Mouse (Mus musculus): ENCODE results near the gene Dnajc19. TPM values are rescaled to one million over a fixed set of nuclear protein-coding genes. Genes with fewer than 3 reads are reported as not detected.

Dnajc19 gene
- total and polyA plus RNA-seq, 3 experiments = 143 to 166 TPM; not detected in 1

DNA sequence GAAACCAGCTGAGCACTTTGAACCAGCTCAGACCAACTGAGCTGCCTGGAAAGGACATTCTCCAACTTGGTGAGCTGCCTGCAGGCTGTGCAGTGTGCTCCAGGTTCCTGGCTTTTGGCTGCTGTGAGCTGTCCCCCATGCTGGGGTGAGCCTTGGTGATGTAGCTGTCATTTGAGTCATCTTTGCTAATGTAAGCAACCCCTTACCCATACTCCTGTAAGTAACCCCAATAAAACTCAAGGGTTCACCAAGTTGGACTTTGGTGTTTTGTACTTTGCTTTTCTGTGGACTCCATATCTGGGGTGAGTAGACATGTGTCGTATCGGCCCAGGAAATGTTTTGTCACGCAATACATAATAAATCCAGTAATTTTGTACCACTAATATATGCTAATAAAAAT is 39.7 kb upstream of the Dnajc19 start:
- H3K4me3 ChIP-seq (ENCODE audit: control insufficient read depth in 1 of 2, insufficient read depth in 1 of 2, low read depth in 2 of 2, low read length in 2 of 2) = no peak overlapping the region
- H3K79me2 ChIP-seq (ENCODE audit: control insufficient read depth, insufficient read depth, low read length, poor library complexity) = no peaks in the 10 kb centered on the region
- TF ChIP-seq MAX (IDR thresholded peaks at IDR 0.05; ENCODE audit: low read length) (no peak), SIN3A (IDR thresholded peaks at IDR 0.05; ENCODE audit: low read length) (no peak), E2F4 (IDR thresholded peaks at IDR 0.05; ENCODE audit: borderline replicate concordance, low read depth, low read length) (no peak), MAFK (IDR thresholded peaks at IDR 0.05; ENCODE audit: borderline replicate concordance, low read depth, low read length) (no peak), SMC3 (IDR thresholded peaks at IDR 0.05; ENCODE audit: low read depth, low read length) (no peak), RCOR1 (IDR thresholded peaks at IDR 0.05; ENCODE audit: low read depth, low read length) (no peak), NELFE (IDR thresholded peaks at IDR 0.05; ENCODE audit: low read depth, low read length) (no peak), USF2 (IDR thresholded peaks at IDR 0.05; ENCODE audit: borderline replicate concordance in 1 of 2, insufficient read depth in 1 of 2, low read depth in 1 of 2, low read length in 2 of 2) (no peak), MAZ (IDR thresholded peaks at IDR 0.05; ENCODE audit: low read depth, low read length) (no peak), TAL1 (IDR thresholded peaks at IDR 0.05; ENCODE audit: low read length) (no peak), ZKSCAN1 (IDR thresholded peaks at IDR 0.05; ENCODE audit: low read depth, low read length) (no peak)
- H3K9me3 ChIP-seq (replicated peaks; ENCODE audit: insufficient read depth, low read length) = no peaks in the 10 kb centered on the region
- no peaks in the 10 kb centered on the region for H3K36me3 ChIP-seq (ENCODE audit: control insufficient read depth in 1 of 2, insufficient read depth in 2 of 2, low read length in 2 of 2)
- no peaks in the 10 kb centered on the region for H3K4me1 ChIP-seq (ENCODE audit: control insufficient read depth in 1 of 2, insufficient read depth in 2 of 2, low read length in 2 of 2)
- H3K27ac ChIP-seq (ENCODE audit: control insufficient read depth, low read depth, low read length) = no peak overlapping the region
- H3K9ac ChIP-seq (ENCODE audit: control insufficient read depth, low read depth, low read length, poor library complexity, severe bottlenecking) = no peak overlapping the region
- peaks cover 0 to 2% of the 10 kb centered on the region in 2 experiments; a peak in 3 of 4 replicates for H3K27me3 ChIP-seq (ENCODE audit: control insufficient read depth in 1 of 2, insufficient read depth in 2 of 2, low read length in 2 of 2)
- no peak for DNase-seq (ENCODE audit: low read depth, low spot score)

- Histone ChIP-seq H3K4me3 (ENCODE audit: control insufficient read depth in 1 of 2, insufficient read depth in 1 of 2, low read depth in 2 of 2, low read length in 2 of 2) (no peak overlapping the region), H3K9ac (ENCODE audit: control insufficient read depth, low read depth, low read length, poor library complexity, severe bottlenecking) (no peak overlapping the region), H3K27me3 (ENCODE audit: control insufficient read depth in 1 of 2, insufficient read depth in 2 of 2, low read length in 2 of 2) (peaks cover 0 to 2% of the 10 kb centered on the region in 2 experiments; a peak in 3 of 4 replicates), H3K79me2 (ENCODE audit: control insufficient read depth, insufficient read depth, low read length, poor library complexity) (no peaks in the 10 kb centered on the region), H3K4me1 (ENCODE audit: control insufficient read depth in 1 of 2, insufficient read depth in 2 of 2, low read length in 2 of 2) (no peaks in the 10 kb centered on the region), H3K9me3 (replicated peaks; ENCODE audit: insufficient read depth, low read length) (no peaks in the 10 kb centered on the region), H3K27ac (ENCODE audit: control insufficient read depth, low read depth, low read length) (no peak overlapping the region), H3K36me3 (ENCODE audit: control insufficient read depth in 1 of 2, insufficient read depth in 2 of 2, low read length in 2 of 2) (no peaks in the 10 kb centered on the region)
- no peak for DNase-seq (ENCODE audit: low read depth, low spot score)
- no peak for TF ChIP-seq UBTF (IDR thresholded peaks at IDR 0.05; ENCODE audit: borderline replicate concordance, insufficient read depth, low read depth, low read length)
- no peak for TF ChIP-seq ZKSCAN1 (IDR thresholded peaks at IDR 0.05; ENCODE audit: low read depth, low read length)
- no peak for TF ChIP-seq MYB (IDR thresholded peaks at IDR 0.05; ENCODE audit: low read depth, low read length)
Measured at GRCm38 (mm10) chr3:34119869-34120268, 38.7 kb upstream of the Dnajc19 start.

GRCm38 (mm10) chr3:34115806-34116205 is 34.7 kb upstream of the Dnajc19 start:
- no peak overlapping the region for H3K4me3 ChIP-seq (ENCODE audit: control insufficient read depth in 1 of 2, insufficient read depth in 1 of 2, low read depth in 2 of 2, low read length in 2 of 2)
- no peak for DNase-seq (ENCODE audit: low read depth, low spot score)
- H3K79me2 ChIP-seq (ENCODE audit: control insufficient read depth, insufficient read depth, low read length, poor library complexity) = no peaks in the 10 kb centered on the region
- H3K27ac ChIP-seq (ENCODE audit: control insufficient read depth, low read depth, low read length) = no peak overlapping the region
- H3K27me3 ChIP-seq (ENCODE audit: control insufficient read depth in 1 of 2, insufficient read depth in 2 of 2, low read length in 2 of 2) = peaks cover 0 to 2% of the 10 kb centered on the region in 2 experiments; a peak in 3 of 4 replicates
- no peaks in the 10 kb centered on the region for H3K4me1 ChIP-seq (ENCODE audit: control insufficient read depth in 1 of 2, insufficient read depth in 2 of 2, low read length in 2 of 2)
- H3K36me3 ChIP-seq (ENCODE audit: control insufficient read depth in 1 of 2, insufficient read depth in 2 of 2, low read length in 2 of 2) = no peaks in the 10 kb centered on the region
- no peak overlapping the region for H3K9ac ChIP-seq (ENCODE audit: control insufficient read depth, low read depth, low read length, poor library complexity, severe bottlenecking)
- TF ChIP-seq GATA1 (IDR thresholded peaks at IDR 0.05; ENCODE audit: low read depth, low read length) (no peak), UBTF (IDR thresholded peaks at IDR 0.05; ENCODE audit: borderline replicate concordance, insufficient read depth, low read depth, low read length) (no peak), POLR2AphosphoS5 (IDR thresholded peaks at IDR 0.05; ENCODE audit: borderline replicate concordance, low read depth, low read length) (no peak), MEF2A (IDR thresholded peaks at IDR 0.05; ENCODE audit: extremely low read depth, insufficient replicate concordance, low read depth, low read length, poor library complexity, severe bottlenecking) (no peak), RCOR1 (IDR thresholded peaks at IDR 0.05; ENCODE audit: low read depth, low read length) (no peak), NELFE (IDR thresholded peaks at IDR 0.05; ENCODE audit: low read depth, low read length) (no peak), KAT2A (conservative IDR thresholded peaks at IDR 0.05; ENCODE audit: low read depth, low read length) (no peak), ETS1 (IDR thresholded peaks at IDR 0.05; ENCODE audit: low read depth, low read length) (no peak), ZMIZ1 (IDR thresholded peaks at IDR 0.05; ENCODE audit: low read depth, low read length) (no peak), GABPA (IDR thresholded peaks at IDR 0.05; ENCODE audit: low read depth, low read length) (no peak), MYB (IDR thresholded peaks at IDR 0.05; ENCODE audit: low read depth, low read length) (no peak), SMC3 (IDR thresholded peaks at IDR 0.05; ENCODE audit: low read depth, low read length) (no peak), ZNF384 (IDR thresholded peaks at IDR 0.05; ENCODE audit: low read depth, low read length) (no peak), USF2 (IDR thresholded peaks at IDR 0.05; ENCODE audit: borderline replicate concordance in 1 of 2, insufficient read depth in 1 of 2, low read depth in 1 of 2, low read length in 2 of 2) (no peak), USF1 (IDR thresholded peaks at IDR 0.05; ENCODE audit: low read depth, low read length) (no peak)
- H3K9me3 ChIP-seq (replicated peaks; ENCODE audit: insufficient read depth, low read length) = no peaks in the 10 kb centered on the region
